Mouse (Mus musculus) lung, adult 2 months (tissue): ENCODE data around the gene Serpina3k.

ENCODE experiments used
- CTCF ChIP-seq: fragments of 200-500 bp; IDR thresholded peaks from 2 replicates; pipeline ENCODE4 v1.5.1; 2011; ENCODE audit warnings: mild to moderate bottlenecking, low read length, control low read depth; ENCODE audit not compliant: insufficient read depth
- POLR2A ChIP-seq: fragments of 200-500 bp; IDR thresholded peaks from 2 replicates; pipeline ENCODE4 v1.6.1; 2011; ENCODE audit warnings: low read depth, mild to moderate bottlenecking, control low read depth, low read length, borderline replicate concordance; ENCODE audit errors: extremely low read depth

GRCm38 (mm10) chr12:104345707-104346106 is 7.4 kb downstream of the Serpina3k start:
- TF ChIP-seq CTCF (no peak), POLR2A (no peak)
